Mouse (Mus musculus): ENCODE measurements around the gene Frmpd2. TPM values are rescaled to one million over a fixed set of nuclear protein-coding genes. Genes with fewer than 3 reads are reported as not detected.

Frmpd2 gene
- total RNA-seq, 1 experiment from 2014 or later, result not detected

DNA sequence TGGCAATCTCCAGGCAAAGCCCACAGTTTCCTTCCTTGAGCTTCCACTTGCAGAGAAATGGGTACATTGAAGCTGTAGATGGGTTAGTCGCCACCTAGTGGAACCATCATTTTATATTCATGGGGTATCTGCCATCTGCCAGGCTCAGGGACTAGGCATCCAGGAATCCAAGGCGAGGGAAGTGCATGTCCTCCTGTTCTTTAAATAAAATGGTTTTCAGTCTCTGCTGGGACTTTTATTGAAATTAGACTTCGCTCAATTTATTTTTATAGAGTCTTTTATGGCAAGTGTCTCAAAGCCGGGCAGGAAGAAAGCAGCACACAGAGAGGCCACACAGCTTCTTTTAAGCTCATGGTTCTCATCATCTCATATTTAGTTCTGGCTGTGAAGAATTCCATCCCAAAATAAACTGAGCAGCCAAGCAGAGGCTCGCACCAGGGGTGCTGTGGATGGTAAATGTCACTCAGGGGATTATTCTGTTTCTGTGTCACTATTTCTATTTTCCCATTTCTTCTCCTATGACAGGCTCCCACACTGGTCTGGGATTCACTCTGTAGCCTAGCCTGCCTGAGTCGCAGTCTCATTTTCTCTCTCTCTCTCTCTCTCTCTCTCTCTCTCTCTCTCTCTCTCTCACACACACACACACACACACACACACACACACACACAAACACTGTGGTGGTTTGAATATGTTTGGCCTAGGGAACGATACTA lies 108.4 kb downstream of the Frmpd2 start:
- ATAC-seq (replicated peaks; ENCODE audit: insufficient number of reproducible peaks, low FRiP score, low TSS enrichment, poor library complexity, severe bottlenecking), result no peak

DNA sequence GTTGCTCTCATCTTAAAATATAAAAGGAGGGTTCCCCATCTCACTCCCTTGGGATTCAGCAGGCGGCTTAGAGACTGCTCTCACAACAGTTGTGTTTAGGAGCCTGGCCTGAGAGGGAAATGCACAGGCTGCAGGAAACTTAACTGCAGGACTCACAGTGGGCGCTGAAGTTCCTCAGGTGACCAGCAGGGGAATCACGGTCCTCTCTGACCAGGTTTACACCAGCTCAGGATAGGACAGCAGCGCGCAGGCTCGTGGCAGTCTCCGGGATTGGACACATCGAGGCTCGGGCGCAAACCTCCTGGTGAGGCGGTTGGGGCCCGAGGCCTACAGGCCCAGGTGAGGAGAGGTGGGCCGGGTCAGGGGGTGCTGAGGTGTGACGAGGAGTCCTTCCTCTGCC lies 117.5 kb downstream of the Frmpd2 start, which contains the start of gene Ptpn20:
Ptpn20 (plus strand) TSS at position 257 of the 400 bp plus-strand sequence.
- ATAC-seq (replicated peaks; ENCODE audit: insufficient number of reproducible peaks, low FRiP score, low TSS enrichment, poor library complexity, severe bottlenecking), result no peak

DNA sequence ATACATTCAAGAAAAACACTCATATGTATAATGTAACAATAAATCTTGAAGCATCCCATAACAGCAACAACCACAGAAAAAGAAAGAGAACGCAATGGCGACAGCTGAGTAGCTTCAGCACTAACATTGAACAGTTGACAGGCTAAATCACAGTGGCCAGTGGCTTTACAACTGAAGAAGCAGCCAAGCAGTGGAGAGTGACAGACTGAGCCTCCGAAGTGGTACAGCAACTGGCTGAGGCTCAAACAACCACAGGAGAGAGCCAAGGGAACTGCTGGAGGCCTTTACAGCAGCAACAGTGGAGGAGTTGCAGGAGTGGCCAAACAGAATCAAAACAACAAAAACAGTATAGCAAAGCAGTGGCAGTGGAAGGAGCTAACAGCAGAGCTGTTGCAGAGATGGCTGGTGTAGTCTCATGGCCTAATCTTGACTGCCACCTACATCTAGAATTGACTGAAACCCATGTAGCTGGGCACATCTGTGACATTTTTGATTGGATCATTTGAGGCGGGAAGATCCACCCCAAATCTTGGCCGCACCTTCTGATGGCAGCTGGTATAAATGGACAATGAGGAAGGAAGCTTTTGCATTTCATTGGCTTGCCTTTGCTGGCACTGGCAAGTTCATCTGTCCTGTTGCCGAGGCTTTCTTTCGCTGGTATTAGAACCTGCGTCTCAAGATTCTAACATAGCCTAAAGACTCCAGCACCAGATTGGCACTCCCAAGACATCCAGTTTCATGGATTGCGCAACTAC lies 127.1 kb downstream of the Frmpd2 start:
- ATAC-seq (replicated peaks; ENCODE audit: insufficient number of reproducible peaks, low FRiP score, low TSS enrichment, poor library complexity, severe bottlenecking), result no peak

DNA sequence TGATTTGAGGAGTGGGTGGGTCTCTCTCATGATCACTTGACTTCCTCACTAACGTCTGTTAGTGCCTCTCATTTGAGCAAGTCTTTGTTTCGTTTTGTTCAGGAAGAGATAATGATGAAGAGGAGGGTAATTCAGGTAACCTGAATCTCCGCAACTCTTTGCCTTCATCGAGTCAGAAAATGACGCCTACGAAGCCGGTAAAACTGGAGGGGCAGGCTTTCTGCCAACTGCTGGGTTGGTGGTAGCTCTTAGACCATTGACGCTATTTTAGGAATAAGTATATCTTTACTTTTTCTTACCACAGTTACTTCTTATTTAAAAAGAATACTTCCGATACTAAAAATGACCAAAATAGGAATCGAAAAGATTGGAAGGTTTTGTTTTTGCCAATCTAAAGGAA lies 135.9 kb downstream of the Frmpd2 start:
- no peak for ATAC-seq (replicated peaks; ENCODE audit: insufficient number of reproducible peaks, low FRiP score, low TSS enrichment, poor library complexity, severe bottlenecking)

Other genes starting within 250 kb of the Frmpd2 start
- 45.5 to 65.9 TPM (median 59.4 TPM) in 3 replicates for gene Mapk8, start 24.5 kb upstream of the Frmpd2 start, total RNA-seq (2017)
- 0.19 to 1.3 TPM in 2 of 3 replicates, not detected in the other for gene Ptpn20, start 117.5 kb downstream of the Frmpd2 start, total RNA-seq (2017)